Mouse (Mus musculus): ENCODE results near the gene Pitpnm2.
"Not testable (repeated sequence)": the region's sequence is repeated elsewhere in the genome, so short reads cannot be mapped to it uniquely, and the experiment has no call there.

The Pitpnm2 gene

GRCm38 (mm10) chr5:124223574-124223973 lies 26.0 kb downstream of the Pitpnm2 start:
- in situ Hi-C loops (cut with MboI; ENCODE audit: unreplicated experiment in 2 of 2), result no loop called here

GRCm38 (mm10) chr5:124222696-124223095 lies 26.9 kb downstream of the Pitpnm2 start:
- in situ Hi-C loops (cut with MboI; ENCODE audit: unreplicated experiment in 2 of 2), result no loop called here

- in situ Hi-C loops (cut with MboI; ENCODE audit: unreplicated experiment in 2 of 2), result no loop called here
Observed at GRCm38 (mm10) chr5:124221736-124222040, 27.9 kb downstream of the Pitpnm2 start.

GRCm38 (mm10) chr5:124221037-124221735 lies 28.4 kb downstream of the Pitpnm2 start:
- in situ Hi-C loops (cut with MboI; ENCODE audit: unreplicated experiment in 2 of 2), result no loop called here

GRCm38 (mm10) chr5:124220551-124220950 lies 29.0 kb downstream of the Pitpnm2 start:
- in situ Hi-C loops (cut with MboI; ENCODE audit: unreplicated experiment in 2 of 2), result no loop called here

GRCm38 (mm10) chr5:124219431-124219830 lies 30.1 kb downstream of the Pitpnm2 start:
- in situ Hi-C loops (cut with MboI; ENCODE audit: unreplicated experiment in 2 of 2), result no loop called here

GRCm38 (mm10) chr5:124218986-124219385 lies 30.6 kb downstream of the Pitpnm2 start:
- in situ Hi-C loops (cut with MboI; ENCODE audit: unreplicated experiment in 2 of 2), result no loop called here

- in situ Hi-C loops (cut with MboI; ENCODE audit: unreplicated experiment in 2 of 2), result no loop called here
Observed at GRCm38 (mm10) chr5:124217566-124218249, 31.9 kb downstream of the Pitpnm2 start.

GRCm38 (mm10) chr5:124217092-124217491 lies 32.5 kb downstream of the Pitpnm2 start:
- in situ Hi-C loops (cut with MboI; ENCODE audit: unreplicated experiment in 2 of 2), result not testable (repeated sequence)

GRCm38 (mm10) chr5:124216403-124216802 lies 33.2 kb downstream of the Pitpnm2 start:
- in situ Hi-C loops (cut with MboI; ENCODE audit: unreplicated experiment in 2 of 2), result no loop called here

GRCm38 (mm10) chr5:124215647-124216046 lies 33.9 kb downstream of the Pitpnm2 start:
- in situ Hi-C loops (cut with MboI; ENCODE audit: unreplicated experiment in 2 of 2), result no loop called here

GRCm38 (mm10) chr5:124214516-124215145 lies 34.9 kb downstream of the Pitpnm2 start:
- in situ Hi-C loops (cut with MboI; ENCODE audit: unreplicated experiment in 2 of 2), result no loop called here

- in situ Hi-C loops (cut with MboI; ENCODE audit: unreplicated experiment in 2 of 2), result no loop called here
Observed at GRCm38 (mm10) chr5:124213588-124214469, 35.7 kb downstream of the Pitpnm2 start.

- in situ Hi-C loops (cut with MboI; ENCODE audit: unreplicated experiment in 2 of 2), result no loop called here
Observed at GRCm38 (mm10) chr5:124211669-124212068, 37.9 kb downstream of the Pitpnm2 start.

- in situ Hi-C loops (cut with MboI; ENCODE audit: unreplicated experiment in 2 of 2), result no loop called here
Observed at GRCm38 (mm10) chr5:124211234-124211633, 38.3 kb downstream of the Pitpnm2 start.

GRCm38 (mm10) chr5:124210281-124211016 lies 39.1 kb downstream of the Pitpnm2 start:
- in situ Hi-C loops (cut with MboI; ENCODE audit: unreplicated experiment in 2 of 2), result no loop called here

GRCm38 (mm10) chr5:124209850-124210249 lies 39.7 kb downstream of the Pitpnm2 start:
- in situ Hi-C loops (cut with MboI; ENCODE audit: unreplicated experiment in 2 of 2), result no loop called here

GRCm38 (mm10) chr5:124208030-124208429 lies 41.5 kb downstream of the Pitpnm2 start:
- in situ Hi-C loops (cut with MboI; ENCODE audit: unreplicated experiment in 2 of 2), result no loop called here

GRCm38 (mm10) chr5:124206481-124207038 lies 43.0 kb downstream of the Pitpnm2 start:
- in situ Hi-C loops (cut with MboI; ENCODE audit: unreplicated experiment in 2 of 2), result no loop called here

- in situ Hi-C loops (cut with MboI; ENCODE audit: unreplicated experiment in 2 of 2), result no loop called here
Observed at GRCm38 (mm10) chr5:124205809-124206380, 43.7 kb downstream of the Pitpnm2 start.

Measured in v-Abl transformed pro-B cells (cell line).